Mouse (Mus musculus) 416B (cell line): ENCODE results near the gene Ap1s3.
"Not testable (repeated sequence)": the region's sequence is repeated elsewhere in the genome, so short reads cannot be mapped to it uniquely, and the experiment has no call there.

Experiments
- DNase-seq: peaks from one replicate; pipeline ENCODE4 v3.0.0; 2011; ENCODE audit warnings: low read depth

Ap1s3 gene

GRCm38 (mm10) chr1:79664911-79665310 is 6.9 kb downstream of the Ap1s3 start:
- no peak for DNase-seq

- no peak for DNase-seq
Observed at GRCm38 (mm10) chr1:79659598-79659997, 12.2 kb downstream of the Ap1s3 start.

GRCm38 (mm10) chr1:79657411-79657810 is 14.4 kb downstream of the Ap1s3 start:
- no peak for DNase-seq

GRCm38 (mm10) chr1:79655819-79656555 is 15.8 kb downstream of the Ap1s3 start:
- no peak for DNase-seq

GRCm38 (mm10) chr1:79654948-79655347 is 16.8 kb downstream of the Ap1s3 start:
- no peak for DNase-seq

GRCm38 (mm10) chr1:79643411-79644110 is 28.2 kb downstream of the Ap1s3 start:
- DNase-seq: no peak

- DNase-seq: no peak
Observed at GRCm38 (mm10) chr1:79642680-79643079, 29.1 kb downstream of the Ap1s3 start.

- DNase-seq: peak; percentile 75
Observed at GRCm38 (mm10) chr1:79641355-79641754, 30.4 kb downstream of the Ap1s3 start.

- DNase-seq: peak; percentile 52
Observed at GRCm38 (mm10) chr1:79640151-79640550, 31.6 kb downstream of the Ap1s3 start.

GRCm38 (mm10) chr1:79639683-79640082 is 32.1 kb downstream of the Ap1s3 start:
- DNase-seq: no peak

- DNase-seq: no peak
Observed at GRCm38 (mm10) chr1:79639107-79639506, 32.7 kb downstream of the Ap1s3 start.

- no peak for DNase-seq
Observed at GRCm38 (mm10) chr1:79637768-79638167, 34.0 kb downstream of the Ap1s3 start.

- no peak for DNase-seq
Observed at GRCm38 (mm10) chr1:79631521-79631920, 40.3 kb downstream of the Ap1s3 start.

GRCm38 (mm10) chr1:79629726-79630125 is 42.0 kb downstream of the Ap1s3 start:
- no peak for DNase-seq

- DNase-seq: peak; percentile 26
Observed at GRCm38 (mm10) chr1:79626140-79626539, 45.6 kb downstream of the Ap1s3 start.

GRCm38 (mm10) chr1:79619434-79619833 is 52.3 kb downstream of the Ap1s3 start:
- DNase-seq: peak; percentile 46

- no peak for DNase-seq
Observed at GRCm38 (mm10) chr1:79616492-79616891, 55.3 kb downstream of the Ap1s3 start.

GRCm38 (mm10) chr1:79614456-79614855 is 57.3 kb downstream of the Ap1s3 start:
- no peak for DNase-seq

GRCm38 (mm10) chr1:79611271-79611670 is 60.5 kb downstream of the Ap1s3 start:
- DNase-seq: not testable (repeated sequence)

GRCm38 (mm10) chr1:79608856-79609255 is 62.9 kb downstream of the Ap1s3 start:
- not testable (repeated sequence) for DNase-seq

GRCm38 (mm10) chr1:79602500-79602899 is 69.3 kb downstream of the Ap1s3 start:
- no peak for DNase-seq

- DNase-seq: no peak
Observed at GRCm38 (mm10) chr1:79598385-79599178, 73.2 kb downstream of the Ap1s3 start.
